Mouse (Mus musculus) lung, embryonic 16.5 days (tissue): ENCODE results near the gene Sema7a. TPM values are rescaled to one million over a fixed set of nuclear protein-coding genes. Genes with fewer than 3 reads are reported as not detected.

Source experiments
- ATAC-seq: fragments of 200-750 bp; cut with Nextera tagmentation; 2 replicates; pipeline ENCODE4 v1.8.0; 2017; ENCODE audit warnings: low read depth, mild to moderate bottlenecking, moderate library complexity
- H3K27ac ChIP-seq: fragments of 300-500 bp; sonication (generic); 2 replicates; pipeline ENCODE4 v1.5.1; 2014; ENCODE audit warnings: mild to moderate bottlenecking, control low read depth, low read length
- H3K27me3 ChIP-seq: fragments of 300-500 bp; sonication (generic); 2 replicates; pipeline ENCODE4 v1.6.1; 2014; ENCODE audit warnings: low read depth, low read length, mixed read lengths; ENCODE audit not compliant: control insufficient read depth, insufficient read depth
- H3K36me3 ChIP-seq: fragments of 300-500 bp; sonication (generic); 2 replicates; pipeline ENCODE4 v1.6.1; 2014; ENCODE audit warnings: low read length; ENCODE audit not compliant: control insufficient read depth, insufficient read depth
- H3K4me1 ChIP-seq: fragments of 300-500 bp; sonication (generic); replicated peaks from 2 replicates; pipeline ENCODE4 v1.6.1; 2014; ENCODE audit warnings: low read length, mixed read lengths; ENCODE audit not compliant: control insufficient read depth, insufficient read depth
- H3K4me2 ChIP-seq: fragments of 300-500 bp; sonication (generic); 2 replicates; pipeline ENCODE4 v1.6.1; 2014; ENCODE audit warnings: low read depth, low read length, control low read depth
- H3K4me3 ChIP-seq: fragments of 300-500 bp; sonication (generic); 2 replicates; pipeline ENCODE4 v1.5.1; 2014; ENCODE audit warnings: mild to moderate bottlenecking, low read length, control low read depth
- H3K9ac ChIP-seq: fragments of 300-500 bp; sonication (generic); 2 replicates; pipeline ENCODE4 v1.6.1; 2014; ENCODE audit warnings: low read length, control low read depth
- H3K9me3 ChIP-seq: fragments of 300-500 bp; sonication (generic); 2 replicates; pipeline ENCODE4 v1.6.1; 2016; ENCODE audit warnings: low read length; ENCODE audit not compliant: control insufficient read depth
- WGBS: fragments of 180-500 bp; shearing (Covaris S2); extraction: QIAGEN DNeasy Blood & Tissue Kit; methylation state at CpG from one replicate; pipeline ENCODE4 v1.1.7; 2014; 5-methylcytosine and 5-hydroxymethylcytosine counted together
- polyA plus RNA-seq: library from polyadenylated mRNA; unstranded; fragments of >200 nt; fragmentation: Nextera tagmentation; extraction: Ambion mirVana; gene quantifications from 2 replicates; pipeline ENCODE4 v1.2.1, GENCODE M21; 2015

The Sema7a gene
- polyA plus RNA-seq, 1 experiment from 2014 or later, result 0.74 TPM

DNA sequence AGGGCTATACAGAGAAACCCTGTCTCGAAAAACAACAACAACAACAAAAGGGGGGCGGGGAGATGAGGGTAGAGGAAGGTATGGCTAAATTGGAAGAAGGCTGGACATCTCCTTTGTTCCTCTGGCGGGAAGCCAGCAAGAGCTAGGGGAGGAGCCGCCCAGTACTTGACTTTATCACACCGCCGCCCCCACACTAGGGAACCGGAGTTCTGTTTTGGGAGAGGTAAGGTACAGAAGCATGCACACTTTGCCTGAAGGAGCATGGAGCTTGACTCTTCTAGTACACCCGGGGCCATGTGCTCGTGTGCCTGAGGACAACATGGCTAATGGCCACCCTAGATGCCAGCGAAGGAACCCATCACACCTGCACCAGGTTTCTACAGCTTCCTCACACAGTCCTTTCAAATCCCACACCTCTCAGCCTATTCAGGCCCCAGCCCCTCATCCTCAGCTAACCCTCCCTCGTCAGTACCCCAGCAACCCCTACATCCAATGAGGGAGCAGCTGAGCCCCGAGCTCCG, 57.7 kb downstream of the Sema7a start:
- Histone ChIP-seq H3K4me1 (peaks cover 8% of the 10 kb centered on the region), H3K4me2 (peak overlapping the region; percentile 67), H3K36me3 (no peaks in the 10 kb centered on the region), H3K27me3 (peaks cover 8% of the 10 kb centered on the region), H3K4me3 (peak overlapping the region; percentile 40), H3K27ac (no peak overlapping the region), H3K9ac (no peak overlapping the region; the same call in 1 of the 2 replicates), H3K9me3 (no peaks in the 10 kb centered on the region)
- WGBS, result 16% methylated on average over 13 of the region's 13 CpGs
- ATAC-seq, result no peak

DNA sequence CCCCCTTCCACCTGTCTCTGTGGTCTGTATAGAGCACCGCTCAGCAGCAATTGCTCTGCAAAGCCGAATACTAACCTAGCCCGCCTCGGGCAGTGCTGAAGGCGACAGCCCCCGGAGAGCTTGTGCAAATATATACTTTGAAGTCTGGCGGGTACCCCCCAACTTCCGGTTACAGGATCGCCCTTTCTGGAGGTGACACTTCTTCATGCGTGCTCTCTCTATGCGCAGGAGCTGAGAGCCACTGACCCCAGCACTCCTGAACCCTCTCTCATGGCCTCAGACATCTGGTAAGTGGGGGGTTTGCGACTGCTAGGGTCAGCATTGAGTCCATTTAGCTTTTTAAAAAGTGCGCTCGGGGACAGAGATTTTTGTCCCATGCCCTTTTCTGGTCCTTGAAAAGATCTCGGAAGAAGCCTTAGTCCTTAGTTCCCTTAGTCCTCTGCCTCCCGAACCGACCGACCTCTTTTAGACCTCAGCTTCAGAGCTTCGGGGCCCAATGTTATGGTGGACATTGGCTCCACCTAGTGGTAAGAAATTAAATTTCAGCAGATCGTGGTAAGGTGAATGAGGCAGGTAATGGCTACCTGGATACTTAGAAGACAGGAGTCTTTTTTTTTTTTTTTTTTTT, 58.2 kb downstream of the Sema7a start:
- H3K9me3 ChIP-seq, result no peaks in the 10 kb centered on the region
- WGBS, result under 1% methylated on average over 20 of the region's 20 CpGs
- H3K27ac ChIP-seq, result no peak overlapping the region
- peaks cover 8% of the 10 kb centered on the region for H3K27me3 ChIP-seq
- ATAC-seq, result peak; percentile 85
- peaks cover 8% of the 10 kb centered on the region for H3K4me1 ChIP-seq
- peak overlapping the region; percentile 67 for H3K4me2 ChIP-seq
- no peaks in the 10 kb centered on the region for H3K36me3 ChIP-seq
- H3K9ac ChIP-seq, result peak overlapping the region; percentile 49; the same call in 1 of the 2 replicates
- peak overlapping the region; percentile 40 for H3K4me3 ChIP-seq

DNA sequence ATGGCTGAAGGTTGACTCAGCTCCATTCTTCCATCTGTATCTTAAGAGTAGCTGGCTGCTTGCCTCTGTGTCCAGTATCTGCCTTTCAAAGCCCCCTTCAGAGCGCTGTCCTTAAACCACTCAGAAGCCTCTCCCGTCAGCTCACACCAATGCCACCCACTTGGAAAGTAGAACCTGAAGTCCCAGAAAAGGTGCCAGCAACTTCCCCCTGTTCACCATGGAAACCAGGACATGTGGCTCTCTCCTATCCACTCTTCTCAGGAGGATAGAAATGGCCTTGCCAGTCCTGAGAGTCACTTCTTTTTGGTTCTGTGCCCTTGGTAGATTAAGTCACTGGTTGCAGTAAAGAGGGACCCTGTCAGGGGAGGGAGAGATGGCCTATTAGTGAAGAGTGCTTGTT, 58.8 kb downstream of the Sema7a start:
- Histone ChIP-seq H3K9me3 (no peaks in the 10 kb centered on the region), H3K27ac (no peak overlapping the region), H3K27me3 (peaks cover 8% of the 10 kb centered on the region), H3K9ac (no peak overlapping the region), H3K36me3 (no peaks in the 10 kb centered on the region), H3K4me1 (peaks cover 11% of the 10 kb centered on the region), H3K4me2 (no peak overlapping the region), H3K4me3 (no peak overlapping the region)
- 41% methylated on average over 2 of the region's 2 CpGs for WGBS
- ATAC-seq, result no peak

DNA sequence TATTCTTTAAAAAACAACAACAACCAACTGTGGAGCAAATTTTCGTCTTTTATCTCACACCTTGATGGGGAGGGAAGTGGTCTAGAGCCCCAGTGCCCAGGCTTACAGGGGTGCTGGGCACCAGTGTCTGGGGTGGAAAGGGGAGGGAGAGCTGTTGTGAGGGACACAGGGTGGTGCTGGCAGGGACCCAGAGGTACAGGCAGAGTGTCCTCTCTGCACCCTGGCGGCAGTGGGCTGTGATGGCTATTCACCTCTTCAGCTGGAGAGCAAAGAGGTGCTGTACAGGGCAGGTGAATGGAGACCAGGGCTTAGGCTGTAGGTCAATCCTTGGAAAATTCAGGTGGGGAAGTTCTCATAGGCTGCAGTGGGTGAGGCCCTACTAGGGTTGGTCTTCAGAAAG, 59.8 kb downstream of the Sema7a start:
- H3K4me1 ChIP-seq, result peaks cover 11% of the 10 kb centered on the region
- H3K4me2 ChIP-seq, result no peak overlapping the region
- H3K4me3 ChIP-seq, result no peak overlapping the region
- H3K36me3 ChIP-seq, result no peaks in the 10 kb centered on the region
- H3K27ac ChIP-seq, result no peak overlapping the region
- 39% methylated on average over 2 of the region's 2 CpGs for WGBS
- no peak for ATAC-seq
- no peaks in the 10 kb centered on the region for H3K9me3 ChIP-seq
- peaks cover 8% of the 10 kb centered on the region for H3K27me3 ChIP-seq
- no peak overlapping the region for H3K9ac ChIP-seq

DNA sequence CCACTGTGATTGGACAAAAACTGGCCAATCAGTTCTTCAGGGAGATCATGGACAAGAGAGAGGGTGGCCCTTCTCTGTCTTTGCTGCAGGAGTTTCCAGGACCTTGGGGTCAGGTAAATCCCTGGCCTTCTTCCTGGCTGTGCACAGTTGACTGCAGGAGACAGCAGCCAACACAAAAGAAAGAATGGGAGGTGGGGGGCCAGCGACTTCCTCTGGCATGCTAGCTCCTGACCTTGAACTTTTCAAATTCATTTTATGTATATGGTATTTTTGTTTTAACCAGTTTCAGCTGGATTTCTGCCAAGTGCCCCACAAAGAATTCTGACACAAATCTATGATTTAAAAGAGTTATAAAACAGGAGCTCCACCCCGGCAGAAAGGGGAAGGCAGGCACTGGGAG, 63.4 kb downstream of the Sema7a start:
- no peaks in the 10 kb centered on the region for H3K27me3 ChIP-seq
- no peak overlapping the region for H3K9ac ChIP-seq
- no peaks in the 10 kb centered on the region for H3K9me3 ChIP-seq
- H3K36me3 ChIP-seq, result no peaks in the 10 kb centered on the region
- no peak overlapping the region for H3K4me2 ChIP-seq
- peaks cover 3% of the 10 kb centered on the region for H3K4me1 ChIP-seq
- H3K4me3 ChIP-seq, result no peak overlapping the region
- WGBS, result 11% methylated on average over 2 of the region's 2 CpGs
- no peak for ATAC-seq
- no peak overlapping the region for H3K27ac ChIP-seq

DNA sequence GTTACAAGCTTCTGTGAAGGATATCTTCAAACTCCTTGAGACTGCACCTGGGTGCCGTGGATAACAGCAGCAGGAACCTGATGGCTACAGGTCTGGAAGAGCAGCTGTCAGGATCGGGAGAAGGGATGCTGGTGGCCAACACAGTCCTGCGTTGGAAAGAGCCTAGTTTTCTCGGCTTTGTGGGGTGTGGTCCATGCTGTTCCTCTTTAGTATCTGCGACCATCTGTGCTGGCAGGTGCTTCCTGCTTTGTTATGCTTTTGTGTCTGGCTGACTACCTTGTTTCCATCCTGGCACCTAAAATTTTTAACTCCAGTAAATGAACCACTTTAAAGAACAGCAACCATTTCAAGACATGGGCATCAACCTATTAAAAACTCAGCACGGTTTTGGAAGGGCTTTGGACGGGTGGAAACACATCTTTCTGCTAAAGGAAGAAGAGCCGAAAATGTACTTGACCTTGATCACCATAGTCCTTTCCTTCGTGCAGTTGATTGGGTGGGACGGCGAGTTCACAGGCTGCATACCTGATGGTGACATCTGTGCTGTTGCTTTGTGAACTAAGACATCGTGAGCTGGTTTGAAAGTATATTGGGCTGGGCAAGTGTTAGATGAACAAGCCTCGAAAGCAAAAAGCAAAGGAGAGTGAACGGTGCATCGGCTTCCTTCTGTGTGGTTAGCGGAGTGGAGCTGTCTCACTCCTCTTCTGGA, 66.0 kb downstream of the Sema7a start, which contains the start of gene Cyp11a1:
Gene Cyp11a1 (plus strand): TSS at position 659 of the 709 bp plus-strand sequence.
- ATAC-seq, result no peak
- no peaks in the 10 kb centered on the region for H3K27me3 ChIP-seq
- no peak within 1 kb of the TSS for H3K4me3 ChIP-seq
- H3K36me3 ChIP-seq, result no peaks in the 10 kb centered on the region
- no peak within 1 kb of the TSS for H3K9ac ChIP-seq
- WGBS, result 76% methylated on average over 16 of the region's 16 CpGs
- H3K27ac ChIP-seq, result no peak within 1 kb of the TSS
- H3K4me1 ChIP-seq, result peaks cover 3% of the 10 kb centered on the region; the same call in 1 of the 2 replicates
- H3K9me3 ChIP-seq, result no peaks in the 10 kb centered on the region
- no peak within 1 kb of the TSS for H3K4me2 ChIP-seq

DNA sequence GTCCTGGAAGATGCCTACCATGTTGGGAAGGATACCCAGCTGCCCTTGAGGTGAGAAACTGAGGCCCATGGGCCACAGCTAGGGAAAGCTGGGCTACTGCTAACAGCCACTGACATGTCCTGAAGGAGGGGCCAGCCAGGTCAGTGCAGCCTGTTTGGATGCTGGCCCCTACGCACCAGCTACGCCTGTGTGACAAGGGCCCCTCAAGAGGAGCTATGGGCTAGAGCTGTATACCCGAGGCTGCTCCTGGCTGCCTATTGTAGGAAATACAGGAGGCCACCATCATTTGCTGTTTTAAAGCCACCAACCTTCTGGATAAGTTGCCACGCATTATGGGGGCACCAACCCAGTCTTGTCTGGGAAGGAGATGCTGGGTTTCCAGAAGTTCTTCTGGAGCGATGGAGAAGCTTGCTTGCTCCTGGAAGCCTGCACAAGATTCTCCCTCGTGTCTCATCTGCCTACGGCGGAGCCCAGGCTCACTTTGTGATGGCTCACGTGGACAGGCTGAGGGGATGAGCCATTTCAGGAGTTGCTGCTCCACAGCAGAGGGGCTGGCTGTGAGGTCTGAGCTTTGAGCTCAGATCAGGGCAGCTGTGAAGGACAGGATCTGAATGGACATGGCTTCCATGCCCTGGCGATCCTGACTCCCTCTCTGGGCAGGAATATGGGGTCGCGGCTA, 68.6 kb downstream of the Sema7a start:
- Histone ChIP-seq H3K27me3 (no peaks in the 10 kb centered on the region), H3K4me1 (peaks cover 1% of the 10 kb centered on the region; the same call in 1 of the 2 replicates), H3K9me3 (no peaks in the 10 kb centered on the region), H3K9ac (0 out of 2 replicates have a peak overlapping the region, but pooled peaks have one; percentile 29), H3K27ac (no peak overlapping the region), H3K36me3 (no peaks in the 10 kb centered on the region), H3K4me2 (no peak overlapping the region), H3K4me3 (no peak overlapping the region)
- no peak for ATAC-seq
- WGBS, result 66% methylated on average over 12 of the region's 12 CpGs

DNA sequence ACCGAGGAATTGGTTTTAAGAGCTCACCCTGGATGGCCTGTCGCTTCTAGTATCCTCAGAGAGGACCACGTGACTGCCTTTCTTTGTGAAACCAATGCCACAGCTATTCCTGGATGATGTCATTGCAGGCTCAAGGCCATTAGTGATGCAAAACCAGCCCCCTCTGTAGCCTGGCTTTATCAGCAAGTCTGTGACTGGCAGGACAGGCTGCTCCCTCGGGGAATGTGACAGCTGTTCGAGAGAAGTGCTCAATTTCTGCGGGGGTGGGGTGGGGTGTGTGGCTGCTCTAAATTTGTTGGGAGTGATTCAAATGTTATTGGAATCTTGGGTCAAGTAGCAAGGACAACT, 69.1 kb downstream of the Sema7a start:
- 10% methylated on average over 6 of the region's 6 CpGs for WGBS
- Histone ChIP-seq H3K9ac (0 out of 2 replicates have a peak overlapping the region, but pooled peaks have one; percentile 29), H3K4me1 (no peaks in the 10 kb centered on the region; the same call in 1 of the 2 replicates), H3K36me3 (no peaks in the 10 kb centered on the region), H3K9me3 (no peaks in the 10 kb centered on the region), H3K4me2 (no peak overlapping the region), H3K4me3 (no peak overlapping the region), H3K27ac (no peak overlapping the region), H3K27me3 (no peaks in the 10 kb centered on the region)
- peak; percentile 45; the same call in 1 of the 2 replicates for ATAC-seq

DNA sequence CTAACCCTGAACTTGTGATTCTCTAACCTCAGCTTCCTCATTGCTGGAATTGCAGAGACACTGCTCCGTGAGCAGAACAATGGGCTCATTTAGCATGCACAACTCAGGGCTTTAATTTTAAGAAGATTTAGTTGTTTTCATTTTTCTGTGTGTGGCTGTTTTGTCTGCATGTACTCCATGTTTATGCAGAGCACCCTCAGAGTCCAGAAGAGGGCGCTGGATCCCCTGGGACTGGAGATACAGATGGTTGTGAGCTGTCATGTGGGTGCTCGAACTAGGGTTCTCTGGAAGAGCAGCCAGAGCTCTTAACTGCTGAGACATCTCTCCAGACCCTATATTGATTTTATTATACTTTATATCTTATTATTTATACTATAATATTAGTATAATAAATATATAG, 69.7 kb downstream of the Sema7a start:
- Histone ChIP-seq H3K27me3 (no peaks in the 10 kb centered on the region), H3K4me1 (no peaks in the 10 kb centered on the region; the same call in 1 of the 2 replicates), H3K9me3 (no peaks in the 10 kb centered on the region), H3K9ac (no peak overlapping the region), H3K4me3 (no peak overlapping the region), H3K36me3 (no peaks in the 10 kb centered on the region), H3K27ac (no peak overlapping the region), H3K4me2 (no peak overlapping the region)
- 63% methylated on average over 3 of the region's 3 CpGs for WGBS
- no peak for ATAC-seq
